Mouse (Mus musculus) stomach, postnatal 0 days (tissue): Measurements from ENCODE around the gene Dppa1.

Experiments used
- CTCF ChIP-seq: IDR thresholded peaks from 2 replicates; pipeline ENCODE4 v1.5.1; 2016; ENCODE audit warnings: antibody characterized with exemption, low read depth, mild to moderate bottlenecking, moderate library complexity
- EP300 ChIP-seq: optimal IDR thresholded peaks from 2 replicates; pipeline ENCODE3; 2016; ENCODE audit warnings: antibody characterized with exemption

- no peak for TF ChIP-seq CTCF
- no peak for TF ChIP-seq EP300
Measured at GRCm38 (mm10) chr11:46580428-46580827, 48.6 kb downstream of the Dppa1 start.
